Mouse (Mus musculus) spleen, adult 2 months (tissue): ENCODE results near the gene 1810055G02Rik. TPM values are rescaled to one million over a fixed set of nuclear protein-coding genes. Genes with fewer than 3 reads are reported as not detected.

Experiments used
- DNase-seq, 2 experiments: peaks; one replicate each; pipeline versions ENCODE4 v3.0.0 to v3.0.0-alpha.2; 2012 to 2021; ENCODE audit warnings: low spot score in 2 of 2, low read depth in 1 of 2
- H3K27ac ChIP-seq: fragments of 200-500 bp; 2 replicates; pipeline ENCODE4 v1.5.1; 2012; ENCODE audit warnings: low read length, inconsistent platforms; ENCODE audit not compliant: insufficient read depth
- H3K27me3 ChIP-seq: fragments of 200-500 bp; 2 replicates; pipeline ENCODE4 v1.6.1; 2012; ENCODE audit warnings: mild to moderate bottlenecking, moderate library complexity, low read length, inconsistent platforms; ENCODE audit not compliant: control insufficient read depth, insufficient read depth
- H3K36me3 ChIP-seq: fragments of 200-500 bp; 2 replicates; pipeline ENCODE4 v1.6.1; 2012; ENCODE audit warnings: mild to moderate bottlenecking, low read length, inconsistent platforms; ENCODE audit not compliant: control insufficient read depth, insufficient read depth
- H3K4me1 ChIP-seq: fragments of 200-500 bp; 2 replicates; pipeline ENCODE4 v1.6.1; 2011; ENCODE audit warnings: inconsistent platforms; ENCODE audit not compliant: control insufficient read depth, insufficient read depth, insufficient read length
- H3K4me3 ChIP-seq: fragments of 200-500 bp; 2 replicates; pipeline ENCODE4 v1.5.1; 2011; ENCODE audit warnings: mild to moderate bottlenecking, inconsistent platforms; ENCODE audit not compliant: insufficient read depth, insufficient read length; ENCODE audit errors: extremely low read depth
- CTCF ChIP-seq: fragments of 200-500 bp; IDR thresholded peaks from 2 replicates; pipeline ENCODE4 v1.5.1; 2011; ENCODE audit warnings: mild to moderate bottlenecking, inconsistent platforms; ENCODE audit not compliant: insufficient read depth, insufficient read length, insufficient replicate concordance; ENCODE audit errors: extremely low read depth
- POLR2A ChIP-seq: fragments of 200-500 bp; IDR thresholded peaks from 2 replicates; pipeline ENCODE4 v1.6.1; 2011; ENCODE audit warnings: low read depth, low read length, inconsistent platforms
- WGBS: fragments of 180-500 bp; shearing (Covaris S2); methylation state at CpG from one replicate; pipeline ENCODE4 v1.1.7; 2018; 5-methylcytosine and 5-hydroxymethylcytosine counted together
- polyA plus RNA-seq: library from polyadenylated mRNA; depleted of rRNA; stranded (reverse); fragments of >200 nt; gene quantifications from 2 replicates; pipeline ENCODE4 v1.2.3, GENCODE M21; 2012; rRNA removed

Gene 1810055G02Rik
- polyA plus RNA-seq, 1 experiment = 6.7 TPM

DNA sequence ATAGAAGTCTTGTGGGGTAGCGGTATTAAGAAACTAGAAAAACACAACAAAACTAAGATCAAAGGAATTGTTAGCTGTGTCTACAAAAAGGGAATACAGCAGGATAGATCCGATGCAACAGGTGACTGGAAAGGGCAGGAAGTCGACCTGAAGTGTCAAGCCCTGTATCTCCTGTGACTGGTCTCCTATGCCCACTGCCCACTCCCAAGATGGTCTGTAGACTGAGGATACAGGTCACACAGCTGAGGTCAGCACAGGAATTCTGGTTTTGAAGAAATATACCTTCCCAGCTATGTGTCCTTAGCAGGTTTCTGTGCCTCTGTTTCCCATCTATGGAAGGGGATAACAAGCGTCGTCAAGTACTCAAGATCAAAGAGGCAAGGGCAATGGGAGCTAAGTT, 58.3 kb downstream of the 1810055G02Rik start:
- Histone ChIP-seq H3K27me3 (no peaks in the 10 kb centered on the region; the same call in 1 of the 2 replicates), H3K36me3 (no peaks in the 10 kb centered on the region; the same call in 1 of the 2 replicates), H3K4me1 (peaks cover 3% of the 10 kb centered on the region; the same call in 1 of the 2 replicates), H3K4me3 (no peak overlapping the region), H3K27ac (no peak overlapping the region)
- TF ChIP-seq POLR2A (no peak), CTCF (no peak)
- no peak for DNase-seq
- 89% methylated on average over 5 of the region's 5 CpGs for WGBS

DNA sequence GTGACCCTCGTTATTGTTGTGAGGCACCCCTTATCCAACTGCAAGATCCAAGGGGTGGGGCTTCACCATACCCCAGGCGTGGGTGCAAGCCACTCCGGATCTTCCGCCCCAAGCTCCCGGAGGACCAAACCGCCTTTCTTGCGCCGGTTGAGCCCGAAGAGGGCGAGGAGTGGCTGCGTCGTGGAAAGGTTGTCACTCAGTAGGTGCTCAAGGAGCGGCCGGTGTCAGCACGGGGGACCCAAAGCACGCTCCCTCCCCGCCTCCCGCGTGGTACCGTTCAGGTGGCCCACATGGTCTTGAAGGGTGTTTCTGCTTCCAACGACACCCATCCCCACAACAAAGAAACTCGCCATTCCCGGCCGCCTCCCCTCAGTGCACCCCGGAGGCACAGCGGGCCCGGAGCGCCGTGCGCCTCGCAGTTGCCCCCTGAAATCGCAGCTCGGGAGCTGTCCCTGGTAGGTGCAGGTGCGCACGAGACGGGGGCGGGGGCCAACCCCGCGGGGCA, 59.2 kb downstream of the 1810055G02Rik start, which contains the start of gene Kmt5b:
Gene Kmt5b (plus strand): TSS at position 146 of the 505 bp plus-strand sequence.
- Histone ChIP-seq H3K4me3 (peak within 1 kb of the TSS; percentile 89), H3K27ac (peak within 1 kb of the TSS; percentile 100), H3K36me3 (no peaks in the 10 kb centered on the region; the same call in 1 of the 2 replicates), H3K27me3 (no peaks in the 10 kb centered on the region; the same call in 1 of the 2 replicates), H3K4me1 (peaks cover 3% of the 10 kb centered on the region; the same call in 1 of the 2 replicates)
- DNase-seq = peak in 1 of 2 experiments; percentile 36
- WGBS = under 1% methylated on average over 39 of the region's 39 CpGs
- TF ChIP-seq POLR2A = no peak; the same call in 1 of the 2 replicates
- TF ChIP-seq CTCF = no peak

Other genes starting within 250 kb of the 1810055G02Rik start
- 34.0 and 34.4 TPM in 2 replicates for gene Ppp6r3, start 132.5 kb upstream of the 1810055G02Rik start, polyA plus RNA-seq
- gene Lrp5, start 21.7 kb upstream of the 1810055G02Rik start, polyA plus RNA-seq = 22.6 and 22.8 TPM in 2 replicates
- gene Kmt5b, start 59.1 kb downstream of the 1810055G02Rik start, polyA plus RNA-seq = 13.9 and 14.2 TPM in 2 replicates
- 21.2 and 23.0 TPM in 2 replicates for gene Chka, start 143.5 kb downstream of the 1810055G02Rik start, polyA plus RNA-seq
- 269 and 299 TPM in 2 replicates for gene Tcirg1, start 198.8 kb downstream of the 1810055G02Rik start, polyA plus RNA-seq
- gene Ndufs8, start 204.5 kb downstream of the 1810055G02Rik start, polyA plus RNA-seq = 120 and 161 TPM in 2 replicates
- gene Aldh3b1, start 221.5 kb downstream of the 1810055G02Rik start, polyA plus RNA-seq = 24.6 and 26.1 TPM in 2 replicates
- gene Unc93b1, start 226.9 kb downstream of the 1810055G02Rik start, polyA plus RNA-seq = 753 and 934 TPM in 2 replicates